ENCODE assay signal across 8 mouse cellular contexts in the genomic region with DNA sequence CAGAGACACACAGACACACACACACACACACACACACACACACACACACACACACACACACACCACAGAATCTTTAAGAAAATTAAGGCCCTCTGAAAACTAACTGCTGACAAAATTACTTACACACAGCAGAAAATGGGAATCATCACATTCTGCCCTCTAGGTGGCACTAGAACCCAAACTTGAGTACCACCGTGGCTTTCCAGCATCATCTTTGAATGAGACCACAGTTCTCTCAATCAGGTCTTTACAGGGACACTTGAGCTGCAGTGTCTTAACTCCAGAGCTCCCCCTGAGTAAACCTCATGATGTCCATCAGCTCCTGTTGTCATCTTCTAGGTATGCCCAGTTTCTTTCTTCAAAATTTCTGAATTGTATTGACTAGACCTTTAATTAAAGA.
A peak's percentile ranks its signal among the peaks of the same experiment; 100 is the strongest.
DNase-seq lines count a peak whose midpoint lies in the region; ATAC-seq lines count a peak whose summit lies in the region.

No protein-coding gene starts in this region.

- DNase-seq in CD4-positive, CD25-positive, alpha-beta regulatory T cell, adult 2 months (ENCODE audit: low read depth, low spot score) = peak; percentile 86
- DNase-seq in T-cell, adult 2 months (ENCODE audit: low spot score) = peak; percentile 60
- DNase-seq in cerebellum, postnatal 14 days = peak; percentile 86
- DNase-seq in gastrocnemius, postnatal 10 days = peak; percentile 45
- DNase-seq in kidney, adult 9 months = peak; percentile 70
- DNase-seq in limb, embryonic 11.5 days (ENCODE audit: low spot score) = peak; percentile 76
- DNase-seq in neural tube, embryonic 11.5 days (ENCODE audit: low spot score) = peak; percentile 56
- no peak for DNase-seq in yolk sac, embryonic 10.5 days (ENCODE audit: low spot score)

- H3K4me1 ChIP-seq in limb, embryonic 11.5 days (ENCODE audit: control insufficient read depth, insufficient read depth, low read length) = no peaks in the 10 kb centered on the region
- H3K4me1 ChIP-seq in neural tube, embryonic 11.5 days (ENCODE audit: control insufficient read depth, insufficient read depth, low read length) = no peaks in the 10 kb centered on the region

- H3K27ac ChIP-seq in limb, embryonic 11.5 days (replicated peaks; ENCODE audit: low read depth, low read length) = no peak overlapping the region
- H3K27ac ChIP-seq in neural tube, embryonic 11.5 days (ENCODE audit: low read depth, low read length) = no peak overlapping the region

- ATAC-seq in limb, embryonic 11.5 days (ENCODE audit: insufficient number of reproducible peaks, low FRiP score, low TSS enrichment, low read depth) = no peak
- no peak for ATAC-seq in neural tube, embryonic 11.5 days (ENCODE audit: insufficient read depth, low FRiP score, low TSS enrichment)

- H3K9me3 ChIP-seq in limb, embryonic 11.5 days (ENCODE audit: control insufficient read depth, low read length) = no peaks in the 10 kb centered on the region
- no peaks in the 10 kb centered on the region for H3K9me3 ChIP-seq in neural tube, embryonic 11.5 days (ENCODE audit: control insufficient read depth, low read length)

- H3K36me3 ChIP-seq in limb, embryonic 11.5 days (ENCODE audit: control insufficient read depth, insufficient read depth, low read length) = no peaks in the 10 kb centered on the region
- H3K36me3 ChIP-seq in neural tube, embryonic 11.5 days (ENCODE audit: control insufficient read depth, insufficient read depth, low read length) = no peaks in the 10 kb centered on the region

- WGBS in limb, embryonic 11.5 days = 0% methylated on average over 1 of the region's 1 CpGs
- 0% methylated on average over 1 of the region's 1 CpGs for WGBS in neural tube, embryonic 11.5 days

- no peak overlapping the region for H3K4me3 ChIP-seq in limb, embryonic 11.5 days (ENCODE audit: low read depth, low read length)
- H3K4me3 ChIP-seq in neural tube, embryonic 11.5 days (ENCODE audit: low read depth, low read length) = no peak overlapping the region

- no peak overlapping the region for H3K9ac ChIP-seq in limb, embryonic 11.5 days (ENCODE audit: low read length)
- H3K9ac ChIP-seq in neural tube, embryonic 11.5 days (ENCODE audit: low read length) = no peak overlapping the region

- H3K27me3 ChIP-seq in limb, embryonic 11.5 days (ENCODE audit: control insufficient read depth, insufficient read depth, low read length) = no peaks in the 10 kb centered on the region
- H3K27me3 ChIP-seq in neural tube, embryonic 11.5 days (ENCODE audit: control insufficient read depth, insufficient read depth, low read length) = no peaks in the 10 kb centered on the region

- no peak overlapping the region for H3K4me2 ChIP-seq in limb, embryonic 11.5 days (ENCODE audit: low read depth, severe bottlenecking)
- H3K4me2 ChIP-seq in neural tube, embryonic 11.5 days (ENCODE audit: low read depth) = no peak overlapping the region
